Comparison of ENCODE assay signal across 19 mouse cellular contexts in the genomic region with DNA sequence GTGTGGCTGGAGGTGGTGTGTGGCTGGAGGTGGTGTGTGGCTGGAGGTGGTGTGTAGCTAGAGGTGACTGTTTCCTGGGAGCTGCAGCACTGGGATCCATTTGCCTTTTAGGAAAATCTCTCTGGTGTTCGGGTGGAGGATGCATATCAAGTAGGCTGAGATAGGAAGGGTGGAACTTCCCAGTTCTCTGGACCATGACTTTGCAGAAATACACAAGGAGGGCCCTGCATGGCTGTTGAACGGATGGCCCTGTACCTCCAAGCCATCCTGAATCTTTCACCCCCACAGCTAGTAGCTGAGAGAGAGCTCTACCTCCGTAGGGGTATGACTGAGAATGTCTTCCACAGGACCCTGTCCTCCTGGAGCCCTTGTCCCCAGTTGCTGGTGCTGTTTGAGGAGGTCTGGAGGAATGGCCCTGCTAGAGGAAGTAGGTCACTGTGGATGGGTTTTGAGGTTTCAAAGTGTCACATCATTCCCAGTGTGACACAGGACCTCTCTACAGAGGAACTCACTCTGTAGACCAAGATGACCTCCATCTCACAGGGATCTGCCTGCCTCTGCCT. TPM values are rescaled to one million over a fixed set of nuclear protein-coding genes. Genes with fewer than 3 reads are reported as not detected.
DNase-seq lines count a peak whose midpoint lies in the region; ATAC-seq and TF ChIP-seq lines count a peak whose summit lies in the region.
"Had no signal": no experiment of that assay in that cellular context is flagged by ENCODE, and none has a peak within 500 bp of the region (broad histone marks: within the 10 kb centered on the region; RNA-seq: fewer than 3 reads in every experiment).

No protein-coding gene starts in this region.

- intact Hi-C loops in left cerebral cortex, postnatal 36 days (cut with DNase I): no loop called here

- peak; percentile 50 for ATAC-seq in liver, embryonic 16.5 days (ENCODE audit: low read depth)
- no peak for ATAC-seq in forebrain, embryonic 13.5 days
- ATAC-seq: activated CD4-positive, CD25-positive, alpha-beta regulatory T cell, adult 4 months; CD4-positive, CD25-positive, alpha-beta regulatory T cell, adult 4 months; forebrain, postnatal 0 days; inflammation-experienced regulatory T-cells, adult 6 months had no signal

- peak overlapping the region; percentile 93 for H3K27ac ChIP-seq in MEL (ENCODE audit: control insufficient read depth, low read depth, low read length)
- H3K27ac ChIP-seq in liver, embryonic 16.5 days (ENCODE audit: low read length): peak overlapping the region; percentile 83
- H3K27ac ChIP-seq in forebrain, embryonic 13.5 days: no peak overlapping the region
- H3K27ac ChIP-seq: embryonic facial prominence, embryonic 15.5 days; limb, embryonic 13.5 days had no signal

- H3K27me3 ChIP-seq in MEL (ENCODE audit: control insufficient read depth in 1 of 2, insufficient read depth in 2 of 2, low read length in 2 of 2): no peaks in the 10 kb centered on the region
- no peaks in the 10 kb centered on the region for H3K27me3 ChIP-seq in erythroblast, embryonic 14.5 days (ENCODE audit: control insufficient read depth)
- H3K27me3 ChIP-seq in liver, embryonic 16.5 days (ENCODE audit: control insufficient read depth, insufficient read depth, low read depth, low read length): no peaks in the 10 kb centered on the region
- no peaks in the 10 kb centered on the region for H3K27me3 ChIP-seq in forebrain, embryonic 13.5 days
- H3K27me3 ChIP-seq: embryonic facial prominence, embryonic 15.5 days; limb, embryonic 13.5 days had no signal

- TF ChIP-seq RAD21 in MEL (IDR thresholded peaks at IDR 0.05; ENCODE audit: low read depth, low read length): no peak

- 19% methylated on average over 3 of the region's 3 CpGs for WGBS in liver, embryonic 16.5 days (ENCODE audit: insufficient replicate concordance)
- WGBS in forebrain, embryonic 13.5 days: 90% methylated on average over 3 of the region's 3 CpGs

- peak overlapping the region; percentile 54 for H3K9ac ChIP-seq in MEL (ENCODE audit: control insufficient read depth, low read depth, low read length, poor library complexity, severe bottlenecking)
- H3K9ac ChIP-seq in liver, embryonic 16.5 days (ENCODE audit: low read depth, low read length): peak overlapping the region; percentile 42
- H3K9ac ChIP-seq in forebrain, embryonic 13.5 days: no peak overlapping the region
- H3K9ac ChIP-seq: embryonic facial prominence, embryonic 15.5 days; forebrain, postnatal 0 days; limb, embryonic 13.5 days had no signal

- H3K36me3 ChIP-seq in MEL (ENCODE audit: control insufficient read depth in 1 of 2, insufficient read depth in 2 of 2, low read length in 2 of 2): peaks cover 0 to 46% of the 10 kb centered on the region in 2 experiments; a peak in 2 of 4 replicates
- no peaks in the 10 kb centered on the region; the same call in 1 of the 2 replicates for H3K36me3 ChIP-seq in erythroblast, embryonic 14.5 days (ENCODE audit: control insufficient read depth)
- no peaks in the 10 kb centered on the region for H3K36me3 ChIP-seq in liver, embryonic 16.5 days (ENCODE audit: control insufficient read depth, insufficient read depth)
- no peaks in the 10 kb centered on the region for H3K36me3 ChIP-seq in forebrain, embryonic 13.5 days (ENCODE audit: poor library complexity, severe bottlenecking)
- H3K36me3 ChIP-seq: embryonic facial prominence, embryonic 15.5 days; limb, embryonic 13.5 days had no signal

- no peak for TF ChIP-seq CTCF in MEL (IDR thresholded peaks at IDR 0.05 in 2 of 3, conservative IDR thresholded peaks at IDR 0.05 in 1 of 3; ENCODE audit: control insufficient read depth in 1 of 3, insufficient read depth in 1 of 3, low read depth in 2 of 3, low read length in 3 of 3, poor library complexity in 1 of 3, severe bottlenecking in 1 of 3)

- no peak overlapping the region for H3K4me3 ChIP-seq in MEL (ENCODE audit: control insufficient read depth in 1 of 2, insufficient read depth in 1 of 2, low read depth in 2 of 2, low read length in 2 of 2)
- peak overlapping the region; percentile 36 for H3K4me3 ChIP-seq in erythroblast, embryonic 14.5 days (replicated peaks)
- peak overlapping the region; percentile 13 for H3K4me3 ChIP-seq in liver, embryonic 16.5 days (ENCODE audit: low read depth, low read length)
- no peak overlapping the region for H3K4me3 ChIP-seq in forebrain, embryonic 13.5 days
- H3K4me3 ChIP-seq: embryonic facial prominence, embryonic 15.5 days; limb, embryonic 13.5 days had no signal

- DNase-seq in 416B (ENCODE audit: low read depth) (peak; percentile 52), MEL (ENCODE audit: low read depth, low spot score) (peak; percentile 78)
- DNase-seq in right cerebral cortex, postnatal 36 days (ENCODE audit: low spot score in 2 of 2): no peak
- DNase-seq in left cerebral cortex, postnatal 36 days (ENCODE audit: low spot score in 2 of 2): no peak
- DNase-seq: adrenal gland, postnatal 36 days; cerebellum, adult 11-12 months; forebrain, postnatal 0 days; lung, postnatal 14 days; midbrain, embryonic 14.5 days; thymus, adult 18-20 months had no signal

- TF ChIP-seq EP300 in MEL (IDR thresholded peaks at IDR 0.05; ENCODE audit: low read depth in 1 of 2, low read length in 2 of 2): peak in 1 of 2 experiments; percentile 37; a peak in 1 of 4 replicates

- peak; percentile 24 to 32; a peak in 1 of 4 replicates for TF ChIP-seq POLR2A in MEL (IDR thresholded peaks at IDR 0.05; ENCODE audit: control insufficient read depth in 1 of 2, insufficient read depth in 1 of 2, low read depth in 1 of 2, low read length in 2 of 2, poor library complexity in 1 of 2)

- peaks cover 17 to 58% of the 10 kb centered on the region in 2 experiments for H3K4me1 ChIP-seq in MEL (ENCODE audit: control insufficient read depth in 1 of 2, insufficient read depth in 2 of 2, low read length in 2 of 2)
- H3K4me1 ChIP-seq in erythroblast, embryonic 14.5 days (ENCODE audit: control insufficient read depth): peaks cover 76% of the 10 kb centered on the region
- peaks cover 61% of the 10 kb centered on the region for H3K4me1 ChIP-seq in liver, embryonic 16.5 days (ENCODE audit: control insufficient read depth, low read depth, low read length)
- peaks cover 18% of the 10 kb centered on the region for H3K4me1 ChIP-seq in forebrain, embryonic 13.5 days

- H3K79me2 ChIP-seq in MEL (ENCODE audit: control insufficient read depth, insufficient read depth, low read length, poor library complexity): peaks cover 13% of the 10 kb centered on the region

- no peaks in the 10 kb centered on the region for H3K9me3 ChIP-seq in MEL (replicated peaks; ENCODE audit: insufficient read depth, low read length)
- H3K9me3 ChIP-seq in erythroblast, embryonic 14.5 days (ENCODE audit: control insufficient read depth, low read length): no peaks in the 10 kb centered on the region
- no peaks in the 10 kb centered on the region for H3K9me3 ChIP-seq in liver, embryonic 16.5 days (replicated peaks; ENCODE audit: control insufficient read depth, low read length)
- H3K9me3 ChIP-seq in forebrain, embryonic 13.5 days (replicated peaks): no peaks in the 10 kb centered on the region
- H3K9me3 ChIP-seq: embryonic facial prominence, embryonic 15.5 days; limb, embryonic 13.5 days had no signal

- peak overlapping the region; percentile 42 for H3K4me2 ChIP-seq in liver, embryonic 16.5 days (ENCODE audit: low read depth, low read length)
- no peak overlapping the region for H3K4me2 ChIP-seq in forebrain, embryonic 13.5 days
- H3K4me2 ChIP-seq: embryonic facial prominence, embryonic 15.5 days; heart, embryonic 11.5 days; limb, embryonic 13.5 days had no signal

TF ChIP-seq in MEL, 35 proteins besides CTCF, POLR2A, EP300 and RAD21:
- TF ChIP-seq SIN3A (IDR thresholded peaks at IDR 0.05; ENCODE audit: low read length): 0 out of 2 replicates have a peak, but pooled peaks have one; percentile 0
- no peak for TF ChIP-seq UBTF (IDR thresholded peaks at IDR 0.05; ENCODE audit: borderline replicate concordance, insufficient read depth, low read depth, low read length)
- no peak for TF ChIP-seq ZNF384 (IDR thresholded peaks at IDR 0.05; ENCODE audit: low read depth, low read length)
- no peak for TF ChIP-seq SMC3 (IDR thresholded peaks at IDR 0.05; ENCODE audit: low read depth, low read length)
- peak; percentile 20; the same call in 1 of the 2 replicates for TF ChIP-seq GATA1 (IDR thresholded peaks at IDR 0.05; ENCODE audit: low read depth, low read length)
- no peak for TF ChIP-seq TCF12 (IDR thresholded peaks at IDR 0.05; ENCODE audit: low read depth, low read length)
- TF ChIP-seq RCOR1 (IDR thresholded peaks at IDR 0.05; ENCODE audit: low read depth, low read length): 0 out of 2 replicates have a peak, but pooled peaks have one; percentile 19
- no peak for TF ChIP-seq ZC3H11A (IDR thresholded peaks at IDR 0.05; ENCODE audit: low read depth, low read length)
- TF ChIP-seq GABPA (IDR thresholded peaks at IDR 0.05; ENCODE audit: low read depth, low read length): peak; percentile 77; the same call in 1 of the 2 replicates
- TF ChIP-seq BHLHE40 (IDR thresholded peaks at IDR 0.05; ENCODE audit: borderline replicate concordance, low read depth, low read length): no peak
- TF ChIP-seq ETS1 (IDR thresholded peaks at IDR 0.05; ENCODE audit: low read depth, low read length): no peak

RNA-seq across cellular contexts. Expression of a gene that starts 3.8 kb away (rescaled TPM):
- total RNA-seq in MEL (2012; rRNA removed): 44.3 and 62.7 TPM in 2 replicates
- polyA plus RNA-seq in MEL (2012; ENCODE audit: insufficient read depth in 1 of 2, insufficient read length in 2 of 2, low read depth in 1 of 2, low replicate concordance in 2 of 2, missing spikeins in 1 of 2): 10 to 100 TPM; 27.0 to 67.7 TPM
- 28.5 and 33.1 TPM in 2 replicates for polyA plus RNA-seq in erythroblast, embryonic 14.5 days (2012)
- polyA plus RNA-seq in liver, embryonic 16.5 days (2015; fragmentation: Nextera tagmentation; extraction: Ambion mirVana): 92.8 and 95.7 TPM in 2 replicates
- 100 to 1,000 TPM; 189 to 196 TPM for total RNA-seq in left cerebral cortex, postnatal 36 days (2021)
- 7.4 and 10.6 TPM in 2 replicates for polyA plus RNA-seq in forebrain, embryonic 13.5 days (2015; fragmentation: Nextera tagmentation; extraction: Ambion mirVana)

RNA-seq across cellular contexts. Expression of a gene that starts 48.0 kb away (rescaled TPM):
- total RNA-seq in MEL (2012; rRNA removed): 2,066 and 2,287 TPM in 2 replicates
- 1,000 to 10,000 TPM in 1 of 2 experiments, 100 to 1,000 TPM in 1; 157 to 1,899 TPM for polyA plus RNA-seq in MEL (2012; ENCODE audit: insufficient read depth in 1 of 2, insufficient read length in 2 of 2, low read depth in 1 of 2, low replicate concordance in 2 of 2, missing spikeins in 1 of 2)
- polyA plus RNA-seq in erythroblast, embryonic 14.5 days (2012): 40.9 and 83.1 TPM in 2 replicates
- 400 and 448 TPM in 2 replicates for polyA plus RNA-seq in liver, embryonic 16.5 days (2015; fragmentation: Nextera tagmentation; extraction: Ambion mirVana)
- total RNA-seq in left cerebral cortex, postnatal 36 days (2021): 100 to 1,000 TPM; 215 to 261 TPM
- 638 and 696 TPM in 2 replicates for polyA plus RNA-seq in forebrain, embryonic 13.5 days (2015; fragmentation: Nextera tagmentation; extraction: Ambion mirVana)

Comparison
In these comparisons a context has a peak if more than half of its experiments do, and no peak if none do; other contexts are left out.
1. DNase-seq: peak in 416B (single experiment) and MEL (single experiment); none in right cerebral cortex, postnatal 36 days (0 of 2) and left cerebral cortex, postnatal 36 days (0 of 2).
2. H3K4me3 ChIP-seq: peak in erythroblast, embryonic 14.5 days (single experiment) and liver, embryonic 16.5 days (single experiment); none in MEL (0 of 2) and forebrain, embryonic 13.5 days (single experiment).